Mouse (Mus musculus) brown adipose tissue, adult 24 weeks (tissue): ENCODE measurements around the gene Ebf4. TPM values are rescaled to one million over a fixed set of nuclear protein-coding genes. Genes with fewer than 3 reads are reported as not detected.
"Not testable (repeated sequence)": the region's sequence is repeated elsewhere in the genome, so short reads cannot be mapped to it uniquely, and the experiment has no call there.

Experiments used
- H3K27ac ChIP-seq: fragments of 200-500 bp; replicated peaks from 2 replicates; pipeline ENCODE4 v1.5.1; 2012; ENCODE audit warnings: low read depth, mild to moderate bottlenecking, low read length
- H3K4me1 ChIP-seq: fragments of 200-500 bp; 2 replicates; pipeline ENCODE4 v1.6.1; 2012; ENCODE audit warnings: low read length, mixed read lengths; ENCODE audit not compliant: control insufficient read depth, insufficient read depth, insufficient read length
- H3K4me3 ChIP-seq: fragments of 200-500 bp; 2 replicates; pipeline ENCODE4 v1.5.1; 2012; ENCODE audit warnings: low read depth, mild to moderate bottlenecking, low read length, moderate library complexity; ENCODE audit not compliant: insufficient read depth
- polyA plus RNA-seq: library from polyadenylated mRNA; stranded (reverse); fragments of >200 nt; gene quantifications from 2 replicates; pipeline ENCODE4 v1.2.4, GENCODE M21; 2012; ENCODE audit not compliant: missing spikeins, insufficient read depth, insufficient read length

Ebf4 gene
- polyA plus RNA-seq, 1 experiment, result not detected

DNA sequence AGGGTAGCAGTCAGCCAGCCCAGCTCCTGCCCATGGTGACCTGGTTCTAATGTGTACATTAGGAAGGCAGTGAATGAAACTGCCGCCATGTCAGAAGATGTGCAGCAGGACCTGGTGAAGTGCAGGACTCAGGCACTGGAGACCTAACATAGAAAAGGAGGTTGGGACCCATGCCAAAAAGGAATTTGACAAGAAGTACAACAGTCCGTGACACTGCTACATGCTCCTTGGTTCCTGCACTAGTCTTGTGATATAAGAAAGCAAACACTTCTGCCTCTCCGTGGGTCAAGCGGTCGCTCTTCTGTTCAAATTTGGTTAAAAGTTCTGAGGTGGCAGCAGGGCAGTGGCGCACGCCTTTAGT, 46.2 kb downstream of the Ebf4 start:
- no peak overlapping the region for H3K4me3 ChIP-seq
- H3K4me1 ChIP-seq, result no peaks in the 10 kb centered on the region
- no peak overlapping the region for H3K27ac ChIP-seq

DNA sequence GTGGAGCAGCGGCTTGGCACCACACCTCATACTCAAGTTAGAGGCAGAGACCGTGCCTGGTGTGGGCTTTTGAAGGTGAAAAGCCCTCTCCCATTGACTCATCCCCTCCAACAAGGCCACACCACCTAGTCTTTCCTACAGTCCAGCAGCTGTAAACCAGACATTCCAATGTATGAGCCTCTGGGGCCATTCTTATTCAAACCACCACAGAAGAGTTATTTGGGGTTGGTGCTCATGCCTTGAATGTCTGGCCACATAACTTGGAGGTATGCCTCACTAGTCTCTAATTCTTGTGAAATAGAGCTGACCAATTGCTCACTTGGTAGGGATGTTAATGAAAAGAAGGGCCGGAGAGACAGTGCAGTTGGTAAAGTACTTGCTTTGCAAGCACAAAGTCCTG, 55.4 kb downstream of the Ebf4 start:
- no peak overlapping the region for H3K27ac ChIP-seq
- H3K4me1 ChIP-seq, result no peaks in the 10 kb centered on the region
- no peak overlapping the region for H3K4me3 ChIP-seq

DNA sequence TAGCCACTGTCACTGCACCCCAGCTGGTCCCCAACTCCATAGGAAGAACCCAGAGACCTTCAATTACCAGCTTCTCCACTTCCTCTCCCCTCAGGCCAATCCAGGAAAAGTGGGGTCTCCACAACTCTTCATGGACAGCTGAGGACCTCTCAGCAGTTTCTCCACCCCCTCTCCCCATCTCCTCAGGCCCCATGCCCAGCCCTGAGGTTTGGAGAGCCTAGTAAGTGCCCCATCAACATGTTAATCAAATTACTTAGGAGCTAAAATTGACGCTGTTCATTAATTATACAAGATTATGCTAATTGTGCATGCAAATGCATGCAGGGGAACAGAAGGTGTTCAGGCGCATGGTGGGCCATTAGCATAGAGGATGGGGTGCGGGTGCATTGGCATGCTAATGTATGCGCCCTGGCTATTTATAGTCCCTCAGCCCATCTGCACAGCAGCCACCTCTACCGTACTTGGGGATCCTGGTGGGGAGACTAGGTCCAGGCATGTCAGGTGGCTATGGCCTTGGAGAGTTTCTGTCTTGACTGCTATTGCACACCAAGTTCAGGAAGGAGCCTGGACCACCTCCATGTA, 56.9 kb downstream of the Ebf4 start:
- no peak overlapping the region for H3K27ac ChIP-seq
- H3K4me3 ChIP-seq, result no peak overlapping the region
- H3K4me1 ChIP-seq, result no peaks in the 10 kb centered on the region

DNA sequence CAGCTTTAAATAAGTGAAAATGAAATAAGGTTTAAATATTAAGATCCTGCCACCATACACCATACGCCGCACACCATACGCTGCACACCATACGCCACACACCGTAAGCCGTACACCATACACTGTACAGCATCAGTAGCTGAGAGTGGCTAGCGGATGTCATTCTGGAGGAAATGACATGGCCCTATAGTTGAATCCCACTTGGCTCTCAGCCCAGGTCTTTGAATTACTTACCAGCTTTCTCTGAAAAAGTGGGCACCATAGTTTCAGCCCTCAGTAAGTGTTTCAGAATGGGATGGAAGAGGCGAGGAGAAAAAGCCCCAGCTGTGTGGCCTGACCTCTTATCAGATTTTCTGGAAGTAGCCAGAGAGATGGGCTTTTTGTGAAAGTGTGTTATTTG, 58.4 kb downstream of the Ebf4 start:
- no peak overlapping the region for H3K4me3 ChIP-seq
- H3K27ac ChIP-seq, result no peak overlapping the region
- H3K4me1 ChIP-seq, result no peaks in the 10 kb centered on the region

DNA sequence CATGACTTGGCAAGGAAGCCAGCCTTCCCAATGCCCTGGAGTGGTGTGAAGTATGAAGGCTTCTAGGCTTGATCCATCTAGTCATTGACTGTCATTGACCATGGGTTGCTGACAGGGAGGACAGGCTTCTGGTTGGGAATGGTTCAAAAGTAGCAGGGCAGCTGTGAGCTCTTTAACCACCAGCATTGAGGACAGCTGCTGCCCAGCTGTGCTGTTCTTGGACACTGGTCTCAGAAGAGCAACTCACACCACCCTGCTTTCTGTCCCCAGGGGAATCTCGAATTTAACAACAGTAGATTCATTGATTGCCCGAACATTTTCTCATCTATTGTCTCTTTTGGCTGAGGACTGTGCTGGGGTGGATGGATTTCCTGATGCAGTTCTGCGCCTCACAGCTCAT, 58.9 kb downstream of the Ebf4 start:
- H3K4me1 ChIP-seq, result no peaks in the 10 kb centered on the region
- H3K27ac ChIP-seq, result no peak overlapping the region
- no peak overlapping the region for H3K4me3 ChIP-seq

DNA sequence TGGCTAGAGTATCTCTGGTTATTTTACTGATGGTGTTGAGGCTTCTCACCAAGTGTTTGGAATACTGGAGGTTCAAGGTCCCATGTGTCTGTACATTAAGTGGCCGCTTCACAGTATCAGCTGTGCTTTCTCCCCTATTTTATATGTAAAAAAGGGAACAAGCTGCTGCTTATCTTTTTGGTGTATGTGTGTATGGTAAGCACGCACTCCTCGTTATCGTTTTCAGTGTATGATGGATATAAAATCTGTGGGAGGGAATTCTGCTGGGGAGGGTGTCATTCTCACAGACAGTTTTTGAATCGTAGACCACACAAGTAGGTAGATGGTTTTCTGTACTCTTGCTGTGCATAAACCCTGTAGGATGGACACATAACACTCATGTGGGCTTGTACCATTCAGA, 62.6 kb downstream of the Ebf4 start:
- H3K27ac ChIP-seq, result no peak overlapping the region

DNA sequence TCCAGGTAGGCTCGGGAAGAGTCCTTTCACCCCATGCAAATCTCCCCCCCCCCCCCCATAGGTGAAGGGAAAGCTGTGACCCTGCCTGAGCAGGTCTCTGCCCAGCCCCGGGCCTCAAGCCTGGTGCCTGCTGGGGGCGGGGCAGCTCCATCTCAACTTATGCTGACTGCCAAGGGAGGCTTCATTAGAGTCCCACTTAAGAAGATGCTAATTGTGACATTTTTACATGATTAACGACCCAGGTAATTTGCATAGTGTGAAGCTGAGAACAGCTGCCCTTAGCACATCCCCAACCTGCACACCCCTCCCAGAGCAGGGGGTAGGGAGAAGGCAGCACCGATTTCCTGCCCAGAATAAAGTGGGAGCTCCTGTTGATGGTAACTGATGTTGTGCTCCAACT, 63.9 kb downstream of the Ebf4 start:
- H3K27ac ChIP-seq, result no peak overlapping the region
- no peaks in the 10 kb centered on the region for H3K4me1 ChIP-seq
- no peak overlapping the region for H3K4me3 ChIP-seq

More for the DNA sequence above, 62.6 kb downstream of the Ebf4 start:
- Histone ChIP-seq H3K4me3 (no peak overlapping the region), H3K4me1 (no peaks in the 10 kb centered on the region)

DNA sequence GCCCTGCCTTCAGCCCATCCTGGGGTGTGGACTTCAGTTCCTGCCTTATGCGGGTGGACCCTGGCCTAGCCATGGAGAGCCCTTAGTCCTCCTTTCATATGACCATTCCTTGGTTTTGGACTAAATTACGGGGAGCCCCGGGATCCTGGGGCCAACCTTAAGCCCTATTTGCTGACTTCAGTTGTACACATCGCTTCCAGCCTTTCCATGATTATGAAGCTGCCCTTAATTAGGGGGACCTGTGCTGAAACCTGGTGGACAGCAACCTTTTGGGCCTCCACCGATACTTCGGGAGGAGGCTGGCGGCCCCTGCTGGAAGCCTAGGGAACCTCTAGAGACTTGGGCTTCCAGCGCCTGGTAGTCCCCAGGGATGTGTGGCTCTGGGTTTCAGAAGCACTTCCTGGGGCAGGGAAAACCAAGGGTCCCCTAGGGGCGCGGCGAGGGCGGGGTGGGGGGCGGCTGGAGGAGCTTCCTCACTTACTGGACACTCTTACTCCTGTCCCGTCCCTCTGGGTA, 67.6 kb downstream of the Ebf4 start:
- Histone ChIP-seq H3K4me1 (no peaks in the 10 kb centered on the region), H3K4me3 (no peak overlapping the region), H3K27ac (no peak overlapping the region)

DNA sequence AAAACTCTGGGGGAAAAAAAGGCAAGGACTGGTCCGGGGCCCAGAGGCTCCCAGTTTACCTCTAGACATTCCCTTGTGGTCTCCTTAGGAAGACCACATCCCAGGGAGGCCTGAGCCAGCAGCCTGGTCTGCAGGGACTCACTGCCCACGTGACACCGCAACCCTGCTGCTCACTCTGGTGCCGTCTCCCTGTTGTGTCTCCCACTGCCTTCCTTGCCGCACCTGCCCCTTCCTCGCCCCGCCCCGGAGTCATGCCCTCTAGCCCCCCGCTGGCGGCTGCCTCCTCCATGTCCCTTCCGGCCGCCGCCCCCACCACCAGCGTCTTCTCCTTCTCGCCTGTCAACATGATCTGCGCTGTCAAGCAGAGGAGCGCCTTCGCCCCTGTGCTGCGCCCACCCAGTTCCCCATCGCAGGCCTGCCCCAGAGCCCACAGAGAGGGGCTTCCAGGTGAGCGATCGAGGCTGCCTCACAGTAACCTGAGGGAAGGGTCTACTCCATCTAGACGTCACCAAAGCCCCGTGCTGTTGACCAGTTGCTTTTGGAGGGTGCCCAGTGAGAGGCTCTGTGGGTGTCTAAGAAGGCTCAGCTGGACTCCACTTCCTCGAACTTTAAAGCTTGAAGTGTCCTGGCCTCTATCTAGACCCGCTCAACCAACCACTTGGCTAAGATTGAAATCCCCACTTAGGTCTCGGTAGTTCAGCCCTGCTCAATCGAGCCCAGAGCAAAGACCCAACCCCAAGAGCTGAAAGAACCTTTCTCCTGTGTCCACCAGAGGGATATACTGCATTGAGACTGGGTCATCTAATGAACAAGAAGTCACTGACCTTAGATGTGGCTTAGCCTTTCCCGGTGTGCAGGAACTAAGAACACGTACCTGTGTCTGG, 70.5 kb downstream of the Ebf4 start:
- H3K4me3 ChIP-seq, result no peak overlapping the region
- no peak overlapping the region for H3K27ac ChIP-seq
- no peaks in the 10 kb centered on the region for H3K4me1 ChIP-seq

DNA sequence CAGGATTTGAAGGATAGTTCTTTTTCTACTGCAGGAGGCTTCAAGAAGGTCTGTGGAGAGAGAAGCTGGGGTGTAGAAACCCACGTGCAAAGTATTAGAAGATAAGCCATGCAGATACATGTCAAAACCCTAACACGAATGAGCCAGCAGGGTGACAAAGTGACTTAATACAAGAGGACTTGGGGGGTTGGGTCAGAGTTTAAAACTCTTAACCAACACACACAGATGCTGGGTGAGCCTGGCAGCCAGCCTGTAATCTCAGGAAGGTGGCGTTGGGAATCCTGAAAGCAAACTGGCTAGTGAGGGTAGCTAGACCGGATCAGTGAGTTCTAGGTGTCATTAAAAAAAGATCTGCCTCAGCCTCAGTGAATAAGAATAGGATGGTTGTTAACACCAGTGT, 72.4 kb downstream of the Ebf4 start:
- no peak overlapping the region for H3K4me3 ChIP-seq
- no peak overlapping the region for H3K27ac ChIP-seq
- H3K4me1 ChIP-seq, result no peaks in the 10 kb centered on the region

DNA sequence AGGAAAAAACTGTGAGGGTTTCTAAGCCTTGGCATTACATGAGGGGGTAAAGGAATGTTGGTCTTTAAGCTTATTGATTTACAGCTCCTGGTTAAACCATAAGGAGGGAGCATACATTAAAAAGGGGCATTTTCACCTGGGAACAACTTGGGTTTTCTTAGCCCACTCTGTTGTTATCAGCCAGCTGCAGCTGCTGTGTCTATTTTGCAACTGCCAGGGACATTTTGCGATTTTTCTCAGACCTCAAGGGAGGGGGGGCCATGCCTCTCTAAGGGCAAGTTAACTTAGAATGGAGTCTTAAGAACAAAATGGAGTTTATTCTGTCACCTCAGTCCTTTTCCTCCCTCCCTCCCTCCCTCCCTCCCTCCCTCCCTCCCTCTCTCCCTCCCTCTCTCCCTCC, 78.1 kb downstream of the Ebf4 start:
- not testable (repeated sequence) for H3K4me3 ChIP-seq, H3K27ac ChIP-seq, H3K4me1 ChIP-seq

DNA sequence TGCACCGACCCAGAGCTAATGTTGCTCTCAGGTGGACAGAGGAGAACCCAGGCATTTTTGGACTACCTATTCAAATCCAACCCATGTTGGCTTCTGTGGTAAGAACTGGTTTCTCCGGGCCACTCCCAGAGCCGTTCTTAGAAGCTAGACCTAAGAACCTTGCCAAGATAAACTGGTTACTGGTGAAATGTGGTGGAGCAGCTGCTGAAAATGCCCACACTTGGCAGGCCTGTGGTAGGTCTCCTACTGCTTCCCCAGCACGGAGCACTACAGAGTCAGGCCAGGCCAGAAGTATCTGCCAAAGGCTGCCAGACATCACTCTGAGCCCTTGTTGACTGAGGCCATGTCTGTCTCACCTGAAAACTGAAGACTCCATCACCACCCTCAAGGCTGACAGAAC, 80.0 kb downstream of the Ebf4 start:
- no peak overlapping the region for H3K27ac ChIP-seq
- H3K4me1 ChIP-seq, result no peaks in the 10 kb centered on the region
- no peak overlapping the region for H3K4me3 ChIP-seq

DNA sequence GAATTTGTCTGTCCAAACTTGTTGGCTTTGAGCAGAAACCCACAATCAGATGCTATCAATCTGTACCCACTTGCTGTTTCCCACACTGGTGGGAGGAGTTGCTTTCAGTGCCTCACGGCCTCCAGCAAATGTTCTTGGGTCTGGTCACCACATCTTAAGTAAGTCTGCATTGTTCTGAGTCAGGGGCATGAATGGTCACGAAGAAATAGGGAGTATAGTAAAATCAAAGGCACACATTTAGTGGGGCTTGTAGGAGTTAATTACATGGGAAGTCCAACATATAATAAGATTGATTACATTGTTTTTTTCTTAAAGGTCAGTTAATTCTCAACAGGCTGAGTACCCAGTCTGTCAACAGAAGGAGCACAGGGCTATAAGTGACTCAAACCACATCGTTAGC, 88.2 kb downstream of the Ebf4 start:
- no peak overlapping the region for H3K4me3 ChIP-seq
- H3K27ac ChIP-seq, result no peak overlapping the region

DNA sequence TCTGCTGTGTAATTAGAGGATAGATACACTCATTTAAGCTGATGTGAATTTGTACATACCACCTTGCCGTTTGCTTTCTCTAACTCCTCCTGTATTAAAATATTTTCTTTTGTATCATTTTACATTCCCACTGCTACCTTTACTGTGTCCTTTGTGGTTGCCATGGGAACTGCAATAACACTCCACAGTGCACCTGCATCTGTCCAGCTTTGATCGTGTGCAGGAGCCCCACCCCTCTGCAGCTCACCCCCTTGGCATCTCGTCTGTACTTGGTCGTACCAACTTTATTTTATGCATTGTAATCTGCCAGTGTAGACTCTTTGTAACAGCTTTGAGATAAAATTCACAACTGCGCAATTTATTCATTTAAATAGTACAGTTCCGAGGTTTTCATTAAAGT, 88.9 kb downstream of the Ebf4 start:
- no peak overlapping the region for H3K27ac ChIP-seq
- no peaks in the 10 kb centered on the region for H3K4me1 ChIP-seq
- no peak overlapping the region for H3K4me3 ChIP-seq

More for the DNA sequence above, 88.2 kb downstream of the Ebf4 start:
- no peaks in the 10 kb centered on the region for H3K4me1 ChIP-seq

DNA sequence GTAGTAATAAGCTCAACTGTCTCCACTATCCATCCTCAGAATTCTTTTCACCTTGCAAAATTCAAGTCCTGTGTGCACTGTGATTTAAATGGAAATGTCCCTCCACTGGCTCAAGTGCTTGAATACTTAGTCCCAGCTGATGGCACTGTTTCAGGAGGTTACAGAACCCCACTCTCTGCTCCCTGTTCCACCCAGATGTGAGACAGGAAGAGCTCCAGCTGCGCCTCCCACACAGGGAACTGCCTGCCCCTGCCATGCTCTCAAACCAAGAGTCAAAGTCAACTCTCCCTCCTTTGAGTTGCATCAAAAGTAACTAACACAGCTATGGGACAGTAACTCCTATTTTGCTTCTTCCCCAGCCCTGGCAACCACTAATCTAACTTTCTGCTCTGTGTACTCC, 91.2 kb downstream of the Ebf4 start:
- no peak overlapping the region for H3K27ac ChIP-seq
- no peaks in the 10 kb centered on the region for H3K4me1 ChIP-seq
- H3K4me3 ChIP-seq, result no peak overlapping the region

DNA sequence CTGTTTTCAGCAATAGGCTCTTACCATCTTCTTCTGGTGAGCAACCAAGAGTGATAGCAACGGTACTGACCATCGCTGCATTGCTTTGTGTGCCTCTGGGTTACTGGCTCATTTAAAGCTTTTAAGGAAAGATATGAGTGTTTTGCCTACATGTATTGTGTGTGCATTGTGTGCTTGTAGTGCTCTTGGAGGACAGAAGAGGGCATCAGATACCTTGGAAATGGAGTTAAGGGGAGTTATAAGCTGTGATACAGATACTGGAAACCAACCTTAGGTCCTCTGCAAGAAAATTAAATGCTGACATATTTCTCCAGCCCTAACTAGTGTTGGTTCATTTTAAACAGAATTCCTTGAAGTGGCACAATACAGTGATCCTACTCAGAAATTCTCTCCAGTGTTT, 93.8 kb downstream of the Ebf4 start:
- no peak overlapping the region for H3K4me3 ChIP-seq
- H3K4me1 ChIP-seq, result no peaks in the 10 kb centered on the region
- H3K27ac ChIP-seq, result no peak overlapping the region
